Mouse (Mus musculus) kidney, postnatal 10 days (tissue): ENCODE data around the gene Map3k6.

Source experiments
- DNase-seq: peaks from one replicate; pipeline ENCODE4 v3.0.0; 2021; ENCODE audit warnings: mixed read lengths

Map3k6 gene

DNA sequence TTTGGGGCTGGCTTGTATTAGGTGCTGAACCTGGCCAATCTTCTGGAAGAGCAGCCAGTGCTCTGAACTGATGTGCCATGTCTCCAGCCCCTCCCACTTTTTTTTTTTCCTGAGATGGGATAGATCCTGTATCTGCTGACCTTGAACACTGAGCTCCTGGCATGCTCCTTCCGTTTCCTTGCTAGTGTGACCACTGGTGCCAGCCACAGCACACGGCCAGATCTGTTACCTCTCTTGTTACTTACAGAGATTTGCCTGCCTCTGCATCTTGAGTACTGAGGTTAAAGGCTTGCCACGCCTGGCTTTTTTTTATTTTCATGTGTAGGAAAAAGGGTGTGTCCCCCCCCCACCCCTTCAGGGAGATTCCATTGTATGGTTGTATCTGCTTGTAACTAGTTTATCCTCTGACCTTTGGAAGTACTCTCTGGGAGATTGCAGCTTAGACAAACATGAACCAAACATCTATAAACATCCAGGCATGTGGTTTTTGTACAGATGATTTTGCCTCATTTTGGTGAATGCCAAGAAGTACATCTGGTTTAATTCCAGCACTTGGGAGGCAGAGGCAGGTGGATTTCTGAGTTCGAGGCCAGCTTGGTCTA lies 46.0 kb downstream of the Map3k6 start:
- DNase-seq: no peak

DNA sequence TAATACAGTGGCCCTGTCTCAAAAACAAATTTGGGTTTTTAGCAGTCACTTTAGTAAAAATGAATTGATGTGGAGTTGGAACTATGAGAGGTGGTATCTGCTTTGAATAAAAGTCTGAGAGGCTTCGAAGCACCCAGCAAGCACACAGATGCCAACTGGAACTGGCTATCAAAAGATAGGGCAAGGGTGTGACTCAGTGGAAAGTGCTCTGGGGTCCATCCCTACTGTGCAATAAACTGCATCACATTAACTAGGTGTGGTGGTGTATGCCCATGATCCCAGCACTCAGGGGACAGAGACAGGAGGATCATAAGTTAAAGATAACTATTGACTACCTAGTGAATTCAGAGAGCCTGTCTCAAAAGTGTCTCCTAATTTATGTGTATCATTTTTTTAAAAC lies 50.6 kb downstream of the Map3k6 start:
- DNase-seq: no peak

DNA sequence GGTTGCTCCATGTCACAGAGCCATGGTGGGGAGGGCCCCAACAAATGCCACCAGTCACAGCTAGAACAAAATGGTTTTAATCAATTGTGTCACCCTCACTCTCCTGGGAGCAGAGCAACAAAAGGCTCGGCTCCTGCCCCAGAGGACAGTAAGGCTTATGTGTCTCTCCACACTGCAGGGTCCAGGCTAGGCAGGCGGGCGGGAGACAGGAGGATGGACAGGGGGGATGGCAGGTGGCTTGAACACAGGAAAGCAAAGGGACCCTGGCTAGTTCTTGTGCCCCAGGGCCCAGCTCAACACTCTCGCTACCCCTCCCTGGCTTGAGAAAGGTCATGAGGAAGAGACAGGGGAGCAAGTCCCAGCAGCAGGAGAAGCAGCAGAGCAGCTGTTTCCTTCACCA lies 51.8 kb downstream of the Map3k6 start:
- no peak for DNase-seq

DNA sequence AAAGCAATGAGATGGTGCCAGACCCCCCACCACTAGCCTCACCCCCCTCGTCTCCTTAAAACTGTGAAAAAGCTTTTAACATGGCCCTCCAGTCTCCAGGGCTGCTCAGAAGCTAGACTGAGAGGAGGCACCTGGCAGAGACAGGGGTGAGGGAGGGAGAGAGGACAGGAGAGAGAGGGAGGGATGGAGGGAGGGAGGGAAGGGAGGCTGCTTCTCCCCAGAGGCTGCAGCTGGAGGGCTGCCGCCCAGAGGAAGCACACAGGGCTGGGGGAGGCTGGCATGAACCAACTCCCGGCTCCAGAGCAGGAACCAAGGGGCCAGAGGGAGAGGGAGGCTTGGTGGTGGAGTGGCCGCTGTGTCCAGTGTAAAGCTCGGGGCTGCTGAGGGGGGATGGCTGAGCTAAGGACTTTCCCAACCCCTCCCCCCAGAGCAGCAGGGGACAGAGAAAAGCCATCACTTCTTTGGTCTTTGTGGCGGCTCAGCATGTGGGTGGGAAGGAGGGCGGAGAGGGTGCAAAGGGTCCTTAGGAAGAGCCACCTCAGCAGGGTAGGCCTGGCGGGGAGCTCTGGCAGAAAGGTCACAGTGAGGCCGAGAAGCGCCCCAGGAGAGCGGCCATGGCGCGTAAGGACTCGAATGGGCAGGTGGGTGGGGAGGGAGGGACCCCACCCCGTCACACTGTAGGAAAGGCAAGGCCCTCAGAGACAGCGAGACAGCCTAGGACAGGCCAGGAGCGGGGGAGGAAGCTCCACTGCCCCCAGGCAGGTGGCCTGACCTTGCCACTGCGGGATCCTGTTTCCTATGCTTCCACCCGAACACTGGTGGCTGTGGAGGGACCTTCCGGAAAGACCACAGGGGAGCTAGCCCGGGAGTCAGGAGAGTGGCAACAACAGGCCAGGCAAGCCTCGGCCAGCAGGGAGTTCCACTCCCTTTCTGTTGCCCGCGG lies 52.6 kb downstream of the Map3k6 start:
- DNase-seq: peak; percentile 41

DNA sequence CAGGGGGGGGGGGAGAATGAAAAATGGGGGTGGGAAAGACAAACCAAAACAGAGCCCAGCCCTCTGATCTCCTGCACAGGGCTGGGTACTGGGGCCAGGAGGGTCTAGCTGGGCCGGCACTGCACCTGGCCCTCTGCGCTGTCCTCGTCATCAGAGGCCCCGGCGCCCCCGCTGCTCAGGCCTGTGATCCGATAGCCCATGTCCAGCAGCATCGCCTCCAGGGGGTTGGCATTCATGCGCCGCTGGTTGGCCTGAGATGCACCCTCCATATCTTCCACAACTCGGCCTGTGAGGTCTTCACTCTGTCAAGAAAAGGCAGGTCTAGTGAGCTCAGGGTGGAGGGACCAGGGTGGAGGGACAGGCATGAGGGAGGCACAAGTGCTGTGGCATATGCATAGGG lies 53.5 kb downstream of the Map3k6 start:
- DNase-seq: no peak

DNA sequence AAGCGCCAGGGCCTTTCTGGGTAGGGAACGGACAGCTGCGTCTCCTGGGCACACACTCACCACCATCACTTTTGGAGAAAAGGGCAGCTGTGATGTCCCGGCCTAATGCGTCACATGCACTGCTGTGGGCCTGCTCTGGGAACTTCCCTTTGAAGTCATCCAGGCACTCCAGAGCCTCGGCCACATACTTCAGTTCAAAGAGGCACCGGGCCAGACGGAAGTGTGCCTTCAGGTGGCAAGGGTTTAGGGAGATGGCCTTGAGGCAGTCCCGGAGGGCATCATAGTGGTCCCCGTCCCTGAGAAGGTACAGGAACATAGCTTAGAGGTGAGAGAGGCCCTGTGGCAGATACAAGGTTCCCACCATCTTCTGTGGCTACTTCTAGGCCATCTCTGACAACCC lies 56.7 kb downstream of the Map3k6 start:
- DNase-seq: no peak

DNA sequence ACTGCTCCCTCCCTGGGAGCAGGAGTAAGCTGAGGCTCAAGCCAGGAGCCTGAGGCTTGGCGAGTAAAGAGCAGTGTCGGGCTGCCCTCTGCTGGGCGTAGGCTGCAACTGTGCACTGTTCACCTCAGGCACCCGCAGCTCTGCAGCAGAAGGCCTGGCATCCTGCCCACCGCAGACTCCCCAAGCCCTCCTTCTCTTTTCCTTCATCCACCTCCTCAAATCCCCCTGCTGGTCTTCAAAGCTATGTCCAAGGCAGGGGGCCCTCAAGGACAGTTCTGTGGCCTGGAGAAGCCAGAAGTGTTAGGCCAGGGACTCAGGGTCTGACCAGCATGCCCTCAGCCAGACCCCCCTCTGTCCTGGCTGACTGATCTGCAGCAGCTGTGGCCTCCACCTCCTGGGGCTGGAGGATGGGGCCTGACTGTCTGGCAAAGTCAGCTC lies 57.2 kb downstream of the Map3k6 start:
- peak; percentile 92 for DNase-seq

DNA sequence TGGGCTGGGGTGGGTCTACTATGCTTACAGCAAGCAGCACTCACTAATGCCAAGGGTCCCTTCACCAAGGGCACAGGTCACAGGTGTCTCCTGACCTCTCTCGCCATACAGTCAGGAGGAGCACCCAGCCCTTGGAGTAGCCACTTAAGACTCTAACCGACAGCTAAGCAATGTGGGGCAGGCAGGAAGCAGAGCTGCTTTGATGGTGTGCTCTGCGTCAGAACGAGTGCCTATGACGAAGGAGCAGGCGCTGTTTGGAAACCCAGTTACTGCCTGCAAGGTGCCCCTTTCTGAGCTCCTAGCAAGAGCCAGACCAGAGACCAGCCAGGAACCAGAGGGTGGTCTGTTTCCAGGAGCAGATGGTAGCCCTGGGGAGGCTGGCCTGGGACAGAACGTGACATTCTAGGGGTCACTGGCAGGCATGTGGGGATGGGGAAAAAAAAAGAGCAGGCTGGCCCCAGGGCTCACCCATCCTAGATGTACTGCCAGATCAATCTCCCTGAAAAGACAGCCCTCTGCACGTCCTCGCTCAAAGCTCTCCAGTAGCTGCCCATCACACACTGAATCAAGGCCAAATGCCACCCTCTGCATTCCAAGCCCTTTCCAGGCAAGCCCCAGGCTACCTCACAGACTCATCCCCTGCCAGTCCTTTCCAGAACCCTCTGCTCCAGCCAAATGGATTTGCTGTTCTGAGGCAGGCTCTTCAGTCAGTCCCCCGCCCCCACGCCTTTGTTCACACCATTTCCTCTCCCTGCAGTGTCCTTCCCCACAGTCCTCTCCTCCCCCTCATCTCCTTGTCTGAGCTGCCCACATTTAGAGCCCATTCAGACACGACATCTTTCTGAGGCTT lies 58.1 kb downstream of the Map3k6 start:
- peak; percentile 52 for DNase-seq

DNA sequence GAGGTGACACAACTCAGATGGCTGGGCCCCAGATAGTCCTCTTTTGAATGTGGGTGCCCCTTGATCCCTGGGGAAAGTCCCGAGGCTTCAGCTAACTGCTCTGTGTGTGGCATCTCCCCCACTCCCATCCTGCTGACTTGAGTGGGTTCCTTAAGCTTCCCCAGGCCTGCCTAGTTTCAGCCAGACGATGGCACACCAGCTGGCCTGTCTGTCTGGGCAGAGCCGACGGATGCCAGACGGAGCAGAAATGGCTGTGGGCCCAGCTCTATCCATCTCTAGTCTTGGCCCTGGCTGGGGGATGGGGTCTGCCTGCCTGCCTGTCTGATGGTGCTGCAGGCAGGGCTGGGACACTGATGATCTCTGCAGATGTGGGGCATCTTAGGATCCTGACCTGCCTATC lies 59.1 kb downstream of the Map3k6 start:
- DNase-seq: no peak

DNA sequence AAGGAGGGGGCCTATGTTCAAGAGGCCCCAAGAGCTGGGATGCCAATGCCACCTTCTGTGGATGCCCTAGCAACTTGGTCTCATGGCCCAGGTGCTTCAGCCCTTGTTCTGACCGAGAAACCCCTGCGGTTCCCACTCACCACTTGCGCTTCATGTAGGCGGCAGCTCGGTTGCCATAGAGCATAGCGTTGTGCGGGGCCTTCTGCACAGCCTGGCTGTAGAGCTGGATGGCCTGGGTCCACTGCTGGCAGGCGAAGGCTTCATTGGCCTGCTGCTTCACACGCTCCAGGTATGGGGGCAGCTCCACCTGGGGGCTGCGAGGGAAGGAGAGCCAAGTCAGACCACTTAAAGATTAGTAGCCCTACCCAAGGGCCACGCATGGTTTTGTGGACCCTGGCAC lies 59.8 kb downstream of the Map3k6 start:
- DNase-seq: no peak

DNA sequence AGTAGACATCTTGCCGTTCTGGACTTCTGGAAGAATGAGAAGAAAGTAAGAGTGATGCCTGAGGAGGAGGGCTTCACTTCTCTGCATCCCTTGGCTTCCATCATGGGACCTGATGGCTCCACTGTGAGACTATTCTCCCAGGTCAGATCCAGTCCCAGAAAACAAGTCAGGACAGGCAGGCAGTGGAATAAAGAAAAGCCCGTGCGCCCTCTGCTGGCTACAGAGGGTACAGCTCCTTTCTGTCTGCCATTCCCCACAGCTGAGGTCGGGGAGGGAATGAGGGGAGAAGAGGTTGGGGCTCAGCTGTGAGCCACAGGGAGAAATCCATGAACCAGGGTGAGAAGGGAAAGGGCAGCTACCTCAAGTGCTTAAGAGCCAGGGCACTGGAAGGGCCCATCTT lies 61.2 kb downstream of the Map3k6 start:
- DNase-seq: peak; percentile 84
